Mouse (Mus musculus): ENCODE results near the gene Olfr1555-ps1. TPM values are rescaled to one million over a fixed set of nuclear protein-coding genes. Genes with fewer than 3 reads are reported as not detected.
"Not testable (repeated sequence)": the region's sequence is repeated elsewhere in the genome, so short reads cannot be mapped to it uniquely, and the experiment has no call there.

Gene Olfr1555-ps1
- not detected in 2 replicates for polyA plus RNA-seq (2016; fragmentation: Nextera tagmentation; extraction: Ambion mirVana)

DNA sequence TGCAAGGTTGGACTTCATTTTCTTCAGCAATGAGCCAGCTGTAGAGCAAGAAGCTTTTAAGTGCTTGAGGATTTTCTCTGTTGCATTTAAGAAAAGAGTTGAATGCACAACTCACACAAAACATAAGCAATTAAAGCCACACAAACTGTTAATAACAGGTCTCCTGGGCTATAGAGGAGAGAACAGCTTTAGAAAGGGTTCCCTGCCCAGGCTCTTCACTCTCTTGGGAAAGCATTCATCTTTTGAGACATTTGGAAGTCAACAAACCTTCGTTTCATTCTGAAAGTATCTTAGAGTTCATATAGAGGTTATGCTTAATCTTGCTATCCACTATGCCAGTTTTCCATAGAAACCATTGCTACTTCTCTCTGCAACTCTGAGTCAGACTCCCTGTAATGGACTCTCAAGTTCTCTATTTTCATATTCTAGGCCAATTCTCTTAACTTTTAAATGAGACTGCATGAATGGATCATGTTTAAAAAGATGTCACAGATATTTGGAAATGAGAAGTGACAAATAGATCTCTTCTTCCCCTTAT, at the start of gene Olfr1555-ps1:
Olfr1555-ps1 (minus strand) TSS at position 51 of the 538 bp plus-strand sequence.
- H3K27ac ChIP-seq; H3K27me3 ChIP-seq (replicated peaks); H3K9me3 ChIP-seq (replicated peaks); H3K4me1 ChIP-seq; H3K4me2 ChIP-seq; H3K4me3 ChIP-seq; H3K9ac ChIP-seq; H3K36me3 ChIP-seq; ATAC-seq: not testable (repeated sequence)
- 25% methylated on average over 1 of the region's 1 CpGs for WGBS (ENCODE audit: insufficient replicate concordance)

DNA sequence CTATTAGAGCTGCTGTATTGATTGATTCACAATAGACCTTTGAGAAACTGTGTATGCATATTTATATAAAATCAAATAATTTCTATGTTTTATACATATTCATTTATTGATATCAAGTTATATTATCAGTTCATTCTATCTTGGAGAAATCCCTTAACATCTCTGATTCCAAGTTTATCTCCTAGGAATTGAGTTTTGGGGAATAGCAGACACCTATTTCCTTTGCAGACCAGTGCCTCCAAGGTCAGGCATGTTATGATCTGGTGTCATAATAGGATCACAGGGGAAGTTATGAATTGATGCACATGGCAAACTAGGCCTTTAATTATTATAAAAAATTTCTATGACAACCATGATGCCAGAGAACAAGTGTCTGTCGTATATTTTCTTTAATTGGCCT, 30.4 kb upstream of the Olfr1555-ps1 start, which contains the start of gene Olfr1431:
Olfr1431 (plus strand) TSS at position 301 of the 400 bp plus-strand sequence.
- Histone ChIP-seq H3K4me2 (no peak within 1 kb of the TSS), H3K27ac (no peak within 1 kb of the TSS), H3K9ac (no peak within 1 kb of the TSS), H3K4me1 (no peaks in the 10 kb centered on the region), H3K9me3 (replicated peaks) (no peaks in the 10 kb centered on the region), H3K36me3 (no peaks in the 10 kb centered on the region), H3K4me3 (no peak within 1 kb of the TSS), H3K27me3 (replicated peaks) (no peaks in the 10 kb centered on the region)
- 66% methylated on average over 1 of the region's 1 CpGs for WGBS (ENCODE audit: insufficient replicate concordance)
- ATAC-seq: no peak

DNA sequence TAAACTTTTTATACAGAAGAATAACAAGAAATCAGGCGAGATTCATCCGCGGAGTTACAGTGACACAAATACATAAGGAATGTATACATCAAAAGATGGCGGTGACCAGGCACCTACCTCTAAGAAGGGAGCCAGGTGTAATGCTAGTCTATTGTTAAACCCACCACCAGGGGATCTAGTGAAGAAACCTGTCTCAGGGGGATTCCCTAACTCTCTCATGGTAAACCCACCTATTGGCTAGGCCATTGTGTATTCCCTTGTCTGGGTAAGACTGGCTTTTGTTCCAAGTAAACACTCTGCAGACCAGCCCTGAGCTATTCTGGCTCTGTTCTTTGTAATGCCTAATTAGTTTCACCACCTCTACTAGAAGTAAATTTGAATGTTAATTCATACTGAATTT, 29.2 kb upstream of the Olfr1555-ps1 start:
- not testable (repeated sequence) for H3K9me3 ChIP-seq (replicated peaks); H3K36me3 ChIP-seq; H3K27ac ChIP-seq; ATAC-seq; H3K4me1 ChIP-seq; H3K9ac ChIP-seq; H3K27me3 ChIP-seq (replicated peaks); H3K4me2 ChIP-seq; H3K4me3 ChIP-seq
- WGBS (ENCODE audit: insufficient replicate concordance): 70% methylated on average over 4 of the region's 4 CpGs

DNA sequence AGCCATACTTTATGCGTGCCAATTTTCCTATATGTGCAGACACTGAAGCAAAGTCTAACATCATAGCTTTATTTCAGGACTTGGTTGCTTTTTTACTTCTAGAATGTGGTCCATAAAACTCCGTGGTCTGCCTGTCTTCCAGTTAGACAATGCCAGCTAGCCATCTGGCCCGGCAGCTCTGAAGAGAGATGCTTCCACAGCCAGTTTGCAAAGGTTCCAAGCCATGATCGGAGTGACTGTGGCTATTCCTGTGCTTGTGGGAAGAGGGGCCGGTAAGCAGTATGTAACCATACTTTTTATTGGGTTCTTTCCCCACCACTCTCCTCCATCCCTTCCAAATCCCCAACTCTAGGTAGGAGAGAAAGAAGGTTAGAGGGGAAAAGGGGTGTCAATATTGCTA, 5.5 kb upstream of the Olfr1555-ps1 start:
- not testable (repeated sequence) for H3K9ac ChIP-seq; H3K27me3 ChIP-seq (replicated peaks); H3K27ac ChIP-seq; H3K4me3 ChIP-seq; ATAC-seq; H3K36me3 ChIP-seq; H3K9me3 ChIP-seq (replicated peaks); H3K4me1 ChIP-seq; H3K4me2 ChIP-seq
- 61% methylated on average over 5 of the region's 5 CpGs for WGBS (ENCODE audit: insufficient replicate concordance)

DNA sequence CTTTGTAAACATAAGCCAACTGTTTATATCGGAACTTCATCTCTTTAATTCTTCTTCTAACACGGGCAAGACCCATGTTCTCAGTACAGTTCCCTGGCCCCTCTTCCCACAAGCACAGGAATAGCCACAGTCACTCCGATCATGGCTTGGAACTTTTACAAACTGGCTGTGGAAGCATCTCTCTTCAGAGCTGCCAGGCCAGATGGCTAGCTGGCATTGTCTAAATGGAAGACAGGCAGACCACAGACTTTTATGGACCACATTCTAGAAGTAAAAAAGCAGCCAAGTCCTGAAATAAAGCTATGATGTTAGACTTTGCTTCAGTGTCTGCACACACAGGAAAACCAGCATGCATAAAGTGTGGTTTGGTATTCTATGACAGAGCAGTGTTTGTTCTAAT, 24.5 kb downstream of the Olfr1555-ps1 start:
- 77% methylated on average over 3 of the region's 3 CpGs for WGBS (ENCODE audit: insufficient replicate concordance)
- ATAC-seq: no peak
- H3K4me1 ChIP-seq: no peaks in the 10 kb centered on the region
- no peak overlapping the region for H3K27ac ChIP-seq
- H3K9me3 ChIP-seq (replicated peaks): no peaks in the 10 kb centered on the region
- H3K4me2 ChIP-seq: no peak overlapping the region
- no peaks in the 10 kb centered on the region for H3K36me3 ChIP-seq
- H3K9ac ChIP-seq: no peak overlapping the region
- H3K4me3 ChIP-seq: no peak overlapping the region
- H3K27me3 ChIP-seq (replicated peaks): no peaks in the 10 kb centered on the region

DNA sequence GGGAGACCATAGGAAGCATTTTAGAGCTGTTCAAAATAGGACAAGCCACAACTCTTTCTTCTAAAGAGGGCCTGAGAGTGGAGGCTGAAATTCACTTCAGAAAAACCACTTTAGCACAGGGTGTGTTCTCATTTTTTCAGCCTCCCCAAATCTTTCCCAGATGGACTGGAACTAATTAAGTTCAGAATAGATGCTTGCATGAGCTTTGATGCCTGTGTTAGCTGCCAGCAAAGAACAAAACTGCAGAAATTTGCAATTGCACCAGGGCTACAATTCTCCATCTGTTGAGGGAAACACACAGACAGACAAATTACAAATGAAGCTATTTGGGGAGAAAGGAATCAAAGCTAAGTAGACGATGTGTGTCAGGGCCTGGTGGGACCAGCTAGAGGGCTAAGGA, 26.6 kb downstream of the Olfr1555-ps1 start:
- H3K4me2 ChIP-seq: no peak overlapping the region
- ATAC-seq: no peak

DNA sequence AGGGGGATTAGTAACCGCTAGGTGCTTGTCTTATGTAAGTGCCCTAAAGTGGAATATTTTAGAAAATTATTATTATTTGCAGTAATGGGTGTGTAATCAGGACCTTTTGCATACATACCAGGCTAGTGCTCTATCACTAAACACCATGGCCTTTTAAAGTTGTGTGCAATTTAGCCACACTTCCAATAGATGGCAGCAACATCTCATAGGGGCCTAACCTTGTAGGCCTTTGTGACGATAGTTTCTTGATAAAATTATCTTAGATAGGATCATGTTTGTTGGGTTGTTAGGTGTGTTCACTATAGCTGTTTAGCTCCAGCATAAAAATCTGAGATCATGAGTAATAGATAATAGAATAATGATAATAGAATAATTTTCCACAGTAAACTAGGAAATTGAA, 35.6 kb downstream of the Olfr1555-ps1 start:
- no peak overlapping the region for H3K27ac ChIP-seq

More for the DNA sequence above, 26.6 kb downstream of the Olfr1555-ps1 start:
- Histone ChIP-seq H3K27ac (no peak overlapping the region), H3K9me3 (replicated peaks) (no peaks in the 10 kb centered on the region), H3K36me3 (no peaks in the 10 kb centered on the region), H3K27me3 (replicated peaks) (no peaks in the 10 kb centered on the region), H3K4me1 (no peaks in the 10 kb centered on the region), H3K4me3 (no peak overlapping the region), H3K9ac (no peak overlapping the region)
- 76% methylated on average over 1 of the region's 1 CpGs for WGBS (ENCODE audit: insufficient replicate concordance)

DNA sequence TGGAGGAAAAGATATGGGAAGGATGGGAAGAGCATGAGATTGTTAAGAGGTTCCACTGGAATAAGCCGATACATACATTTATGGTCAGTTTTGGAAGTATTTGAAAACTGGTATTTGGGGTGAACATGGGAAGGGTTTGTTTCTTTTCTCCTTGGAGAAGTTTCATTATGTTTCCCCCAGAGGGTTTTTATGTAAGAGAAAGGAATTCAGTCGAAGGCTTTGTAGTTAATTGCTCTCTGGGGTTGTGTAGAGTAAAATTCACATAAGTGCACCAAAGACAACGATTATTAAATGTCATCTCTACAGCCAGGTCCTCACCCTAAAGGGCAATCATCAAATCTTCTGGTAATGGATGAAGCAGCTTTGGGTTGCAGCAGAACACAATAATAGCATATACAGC, 46.8 kb downstream of the Olfr1555-ps1 start, which contains the start of gene Olfr76:
Olfr76 (minus strand) TSS at position 101 of the 400 bp plus-strand sequence.
- WGBS (ENCODE audit: insufficient replicate concordance): 47% methylated on average over 3 of the region's 3 CpGs
- no peak within 1 kb of the TSS for H3K4me3 ChIP-seq
- no peak within 1 kb of the TSS for H3K27ac ChIP-seq
- ATAC-seq: no peak
- no peaks in the 10 kb centered on the region for H3K4me1 ChIP-seq
- H3K9me3 ChIP-seq (replicated peaks): no peaks in the 10 kb centered on the region
- no peaks in the 10 kb centered on the region for H3K36me3 ChIP-seq
- no peak within 1 kb of the TSS for H3K9ac ChIP-seq
- H3K27me3 ChIP-seq (replicated peaks): no peaks in the 10 kb centered on the region
- H3K4me2 ChIP-seq: no peak within 1 kb of the TSS

More for the DNA sequence above, 35.6 kb downstream of the Olfr1555-ps1 start:
- WGBS (ENCODE audit: insufficient replicate concordance): 40% methylated on average over 2 of the region's 2 CpGs
- H3K36me3 ChIP-seq: no peaks in the 10 kb centered on the region
- H3K9me3 ChIP-seq (replicated peaks): no peaks in the 10 kb centered on the region
- H3K4me1 ChIP-seq: no peaks in the 10 kb centered on the region
- no peak for ATAC-seq
- H3K27me3 ChIP-seq (replicated peaks): no peaks in the 10 kb centered on the region
- no peak overlapping the region for H3K9ac ChIP-seq
- H3K4me3 ChIP-seq: no peak overlapping the region
- H3K4me2 ChIP-seq: no peak overlapping the region

DNA sequence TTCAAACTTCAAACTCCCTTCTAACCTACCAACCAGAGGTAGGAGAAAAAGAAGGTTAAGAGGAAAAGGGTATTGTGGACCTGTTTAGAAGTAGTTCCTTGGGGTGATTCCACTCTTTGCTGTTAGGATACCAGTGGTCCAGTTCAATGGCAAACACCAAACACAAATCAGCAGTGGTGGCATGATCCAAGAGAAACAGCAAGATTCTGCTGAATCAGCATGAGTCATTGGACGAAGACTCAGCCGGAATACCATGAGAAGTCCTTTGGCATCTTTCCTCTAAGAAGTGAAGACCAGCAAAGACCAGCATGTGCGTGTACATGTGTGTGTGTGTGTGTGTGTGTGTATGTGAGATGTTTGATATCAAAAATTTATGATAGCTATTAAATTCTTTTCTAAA, 53.4 kb downstream of the Olfr1555-ps1 start:
- no peak for ATAC-seq
- H3K4me1 ChIP-seq: no peaks in the 10 kb centered on the region
- H3K36me3 ChIP-seq: no peaks in the 10 kb centered on the region
- H3K9me3 ChIP-seq (replicated peaks): no peaks in the 10 kb centered on the region
- no peaks in the 10 kb centered on the region for H3K27me3 ChIP-seq (replicated peaks)
- no peak overlapping the region for H3K4me3 ChIP-seq
- WGBS (ENCODE audit: insufficient replicate concordance): 74% methylated on average over 3 of the region's 3 CpGs
- no peak overlapping the region for H3K9ac ChIP-seq
- H3K27ac ChIP-seq: no peak overlapping the region
- H3K4me2 ChIP-seq: no peak overlapping the region

DNA sequence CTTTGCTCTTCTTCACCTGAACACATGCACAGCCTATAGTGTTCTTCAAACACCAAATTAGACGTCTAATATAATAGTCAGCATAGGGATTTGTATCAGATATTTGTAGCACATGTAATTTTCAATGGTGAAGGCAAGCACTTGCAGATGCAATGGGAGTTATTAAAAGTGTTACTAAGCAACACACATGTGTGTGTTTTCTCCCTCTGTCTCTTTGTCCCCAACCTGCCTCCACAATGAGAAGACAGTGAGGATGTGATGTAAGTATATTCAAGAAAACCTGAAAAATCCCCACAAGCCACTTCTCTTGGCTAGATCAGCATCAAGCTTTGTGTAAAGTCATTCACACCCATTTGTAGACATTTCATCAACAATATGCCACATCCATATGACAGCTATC, 54.1 kb downstream of the Olfr1555-ps1 start, which contains the start of gene Olfr1428:
Olfr1428 (minus strand) TSS at position 101 of the 400 bp plus-strand sequence.
- Histone ChIP-seq H3K36me3 (no peaks in the 10 kb centered on the region), H3K4me1 (no peaks in the 10 kb centered on the region), H3K4me2 (no peak within 1 kb of the TSS), H3K9me3 (replicated peaks) (no peaks in the 10 kb centered on the region), H3K27me3 (replicated peaks) (no peaks in the 10 kb centered on the region), H3K9ac (no peak within 1 kb of the TSS), H3K27ac (no peak within 1 kb of the TSS), H3K4me3 (no peak within 1 kb of the TSS)
- no peak for ATAC-seq
- 36% methylated on average over 1 of the region's 1 CpGs for WGBS (ENCODE audit: insufficient replicate concordance)

Other genes with a start within 250 kb of the Olfr1555-ps1 start
- gene Osbp, start 204.2 kb downstream of the Olfr1555-ps1 start, polyA plus RNA-seq (2016; fragmentation: Nextera tagmentation; extraction: Ambion mirVana): 2.8 and 3.0 TPM in 2 replicates
- gene Olfr1423, start 128.8 kb downstream of the Olfr1555-ps1 start, polyA plus RNA-seq (2016; fragmentation: Nextera tagmentation; extraction: Ambion mirVana): 0.02 TPM in 1 of 2 replicates, not detected in the other
- gene Olfr1424, start 107.4 kb downstream of the Olfr1555-ps1 start, polyA plus RNA-seq (2016; fragmentation: Nextera tagmentation; extraction: Ambion mirVana): not detected in 2 replicates
- not detected in 2 replicates for gene Olfr1425, start 92.4 kb downstream of the Olfr1555-ps1 start, polyA plus RNA-seq (2016; fragmentation: Nextera tagmentation; extraction: Ambion mirVana)
- not detected in 2 replicates for gene Olfr1426, start 78.1 kb downstream of the Olfr1555-ps1 start, polyA plus RNA-seq (2016; fragmentation: Nextera tagmentation; extraction: Ambion mirVana)
- gene Olfr1427, start 66.8 kb downstream of the Olfr1555-ps1 start, polyA plus RNA-seq (2016; fragmentation: Nextera tagmentation; extraction: Ambion mirVana): not detected in 2 replicates
- not detected in 2 replicates for gene Olfr1428, start 54.2 kb downstream of the Olfr1555-ps1 start, polyA plus RNA-seq (2016; fragmentation: Nextera tagmentation; extraction: Ambion mirVana)
- gene Olfr76, start 46.9 kb downstream of the Olfr1555-ps1 start, polyA plus RNA-seq (2016; fragmentation: Nextera tagmentation; extraction: Ambion mirVana): not detected in 2 replicates
- not detected in 2 replicates for gene Olfr1431, start 30.5 kb upstream of the Olfr1555-ps1 start, polyA plus RNA-seq (2016; fragmentation: Nextera tagmentation; extraction: Ambion mirVana)
- not detected in 2 replicates for gene Olfr1432, start 62.5 kb upstream of the Olfr1555-ps1 start, polyA plus RNA-seq (2016; fragmentation: Nextera tagmentation; extraction: Ambion mirVana)
- not detected in 2 replicates for gene Olfr262, start 71.5 kb upstream of the Olfr1555-ps1 start, polyA plus RNA-seq (2016; fragmentation: Nextera tagmentation; extraction: Ambion mirVana)
- gene Olfr235, start 90.9 kb upstream of the Olfr1555-ps1 start, polyA plus RNA-seq (2016; fragmentation: Nextera tagmentation; extraction: Ambion mirVana): not detected in 2 replicates
- gene Olfr1434, start 109.7 kb upstream of the Olfr1555-ps1 start, polyA plus RNA-seq (2016; fragmentation: Nextera tagmentation; extraction: Ambion mirVana): not detected in 2 replicates
- gene Olfr1436, start 129.0 kb upstream of the Olfr1555-ps1 start, polyA plus RNA-seq (2016; fragmentation: Nextera tagmentation; extraction: Ambion mirVana): not detected in 2 replicates
- gene Olfr1437, start 155.0 kb upstream of the Olfr1555-ps1 start, polyA plus RNA-seq (2016; fragmentation: Nextera tagmentation; extraction: Ambion mirVana): not detected in 2 replicates
- not detected in 2 replicates for gene Olfr1438-ps1, start 165.8 kb upstream of the Olfr1555-ps1 start, polyA plus RNA-seq (2016; fragmentation: Nextera tagmentation; extraction: Ambion mirVana)
- gene Olfr1440, start 217.2 kb upstream of the Olfr1555-ps1 start, polyA plus RNA-seq (2016; fragmentation: Nextera tagmentation; extraction: Ambion mirVana): not detected in 2 replicates
- not detected in 2 replicates for gene Olfr1441, start 247.3 kb upstream of the Olfr1555-ps1 start, polyA plus RNA-seq (2016; fragmentation: Nextera tagmentation; extraction: Ambion mirVana)

All from liver, embryonic 12.5 days (tissue).